Mouse (Mus musculus): ENCODE results near the gene Cacng8. TPM values are rescaled to one million over a fixed set of nuclear protein-coding genes. Genes with fewer than 3 reads are reported as not detected.

Cacng8 gene
- polyA plus RNA-seq, 1 experiment from 2014 or later, result 0.27 TPM

GRCm38 (mm10) chr7:3411160-3411941 lies 20.9 kb downstream of the Cacng8 start:
- Histone ChIP-seq H3K4me2 (replicated peaks; ENCODE audit: low read depth) (peak overlapping the region; percentile 50), H3K27me3 (replicated peaks; ENCODE audit: control insufficient read depth, insufficient read depth, low read length) (peaks cover 57% of the 10 kb centered on the region), H3K9ac (ENCODE audit: low read depth, low read length) (no peak overlapping the region), H3K36me3 (ENCODE audit: control insufficient read depth, insufficient read depth) (no peaks in the 10 kb centered on the region), H3K27ac (ENCODE audit: low read depth, low read length) (no peak overlapping the region), H3K4me3 (ENCODE audit: low read depth, low read length) (peak overlapping the region; percentile 24), H3K4me1 (replicated peaks; ENCODE audit: control insufficient read depth, insufficient read depth, low read length) (no peaks in the 10 kb centered on the region), H3K9me3 (ENCODE audit: control insufficient read depth) (no peaks in the 10 kb centered on the region)
- no peak for ATAC-seq
- TF ChIP-seq CTCF (IDR thresholded peaks at IDR 0.05; ENCODE audit: low read depth), result no peak
- WGBS, result under 1% methylated on average over 33 of the region's 33 CpGs

GRCm38 (mm10) chr7:3412036-3412435 lies 21.6 kb downstream of the Cacng8 start:
- H3K9ac ChIP-seq (ENCODE audit: low read depth, low read length), result no peak overlapping the region
- no peaks in the 10 kb centered on the region for H3K9me3 ChIP-seq (ENCODE audit: control insufficient read depth)
- peaks cover 64% of the 10 kb centered on the region for H3K27me3 ChIP-seq (replicated peaks; ENCODE audit: control insufficient read depth, insufficient read depth, low read length)
- WGBS, result 2% methylated on average over 20 of the region's 20 CpGs
- H3K27ac ChIP-seq (ENCODE audit: low read depth, low read length), result no peak overlapping the region
- no peaks in the 10 kb centered on the region for H3K36me3 ChIP-seq (ENCODE audit: control insufficient read depth, insufficient read depth)
- no peak for ATAC-seq
- peak overlapping the region; percentile 50 for H3K4me2 ChIP-seq (replicated peaks; ENCODE audit: low read depth)
- peak; percentile 37 for TF ChIP-seq CTCF (IDR thresholded peaks at IDR 0.05; ENCODE audit: low read depth)
- peak overlapping the region; percentile 24; the same call in 1 of the 2 replicates for H3K4me3 ChIP-seq (ENCODE audit: low read depth, low read length)
- no peaks in the 10 kb centered on the region for H3K4me1 ChIP-seq (replicated peaks; ENCODE audit: control insufficient read depth, insufficient read depth, low read length)

GRCm38 (mm10) chr7:3414888-3415287 lies 24.4 kb downstream of the Cacng8 start:
- TF ChIP-seq CTCF (IDR thresholded peaks at IDR 0.05; ENCODE audit: low read depth), result no peak
- H3K4me1 ChIP-seq (replicated peaks; ENCODE audit: control insufficient read depth, insufficient read depth, low read length), result no peaks in the 10 kb centered on the region
- under 1% methylated on average over 42 of the region's 47 CpGs for WGBS
- no peak for ATAC-seq
- no peak overlapping the region for H3K27ac ChIP-seq (ENCODE audit: low read depth, low read length)
- no peaks in the 10 kb centered on the region for H3K9me3 ChIP-seq (ENCODE audit: control insufficient read depth)
- H3K36me3 ChIP-seq (ENCODE audit: control insufficient read depth, insufficient read depth), result no peaks in the 10 kb centered on the region
- H3K27me3 ChIP-seq (replicated peaks; ENCODE audit: control insufficient read depth, insufficient read depth, low read length), result peaks cover 68% of the 10 kb centered on the region
- peak overlapping the region; percentile 97 for H3K4me2 ChIP-seq (replicated peaks; ENCODE audit: low read depth)
- peak overlapping the region; percentile 55 for H3K4me3 ChIP-seq (ENCODE audit: low read depth, low read length)
- H3K9ac ChIP-seq (ENCODE audit: low read depth, low read length), result peak overlapping the region; percentile 26; the same call in 1 of the 2 replicates

- Histone ChIP-seq H3K4me3 (ENCODE audit: low read depth, low read length) (peak overlapping the region; percentile 55), H3K4me1 (replicated peaks; ENCODE audit: control insufficient read depth, insufficient read depth, low read length) (no peaks in the 10 kb centered on the region), H3K27me3 (replicated peaks; ENCODE audit: control insufficient read depth, insufficient read depth, low read length) (peaks cover 68% of the 10 kb centered on the region), H3K9me3 (ENCODE audit: control insufficient read depth) (no peaks in the 10 kb centered on the region), H3K4me2 (replicated peaks; ENCODE audit: low read depth) (peak overlapping the region; percentile 97), H3K9ac (ENCODE audit: low read depth, low read length) (peak overlapping the region; percentile 26; the same call in 1 of the 2 replicates), H3K27ac (ENCODE audit: low read depth, low read length) (no peak overlapping the region), H3K36me3 (ENCODE audit: control insufficient read depth, insufficient read depth) (no peaks in the 10 kb centered on the region)
- ATAC-seq, result 0 out of 2 replicates have a peak, but pooled peaks have one; percentile 32
- TF ChIP-seq CTCF (IDR thresholded peaks at IDR 0.05; ENCODE audit: low read depth), result no peak
- under 1% methylated on average over 50 of the region's 60 CpGs for WGBS
Observed at GRCm38 (mm10) chr7:3415378-3415777, 24.9 kb downstream of the Cacng8 start.

- Histone ChIP-seq H3K36me3 (ENCODE audit: control insufficient read depth, insufficient read depth) (no peaks in the 10 kb centered on the region), H3K4me3 (ENCODE audit: low read depth, low read length) (no peak overlapping the region), H3K27ac (ENCODE audit: low read depth, low read length) (no peak overlapping the region), H3K4me2 (replicated peaks; ENCODE audit: low read depth) (no peak overlapping the region), H3K9me3 (ENCODE audit: control insufficient read depth) (no peaks in the 10 kb centered on the region), H3K9ac (ENCODE audit: low read depth, low read length) (no peak overlapping the region), H3K27me3 (replicated peaks; ENCODE audit: control insufficient read depth, insufficient read depth, low read length) (peaks cover 53% of the 10 kb centered on the region), H3K4me1 (replicated peaks; ENCODE audit: control insufficient read depth, insufficient read depth, low read length) (no peaks in the 10 kb centered on the region)
- 46% methylated on average over 6 of the region's 6 CpGs for WGBS
- no peak for TF ChIP-seq CTCF (IDR thresholded peaks at IDR 0.05; ENCODE audit: low read depth)
- no peak for ATAC-seq
Observed at GRCm38 (mm10) chr7:3419941-3420340, 29.5 kb downstream of the Cacng8 start.

- WGBS, result 51% methylated on average over 5 of the region's 5 CpGs
- Histone ChIP-seq H3K36me3 (ENCODE audit: control insufficient read depth, insufficient read depth) (no peaks in the 10 kb centered on the region), H3K9me3 (ENCODE audit: control insufficient read depth) (no peaks in the 10 kb centered on the region), H3K9ac (ENCODE audit: low read depth, low read length) (no peak overlapping the region), H3K4me1 (replicated peaks; ENCODE audit: control insufficient read depth, insufficient read depth, low read length) (no peaks in the 10 kb centered on the region), H3K27me3 (replicated peaks; ENCODE audit: control insufficient read depth, insufficient read depth, low read length) (peaks cover 48% of the 10 kb centered on the region), H3K4me2 (replicated peaks; ENCODE audit: low read depth) (no peak overlapping the region), H3K4me3 (ENCODE audit: low read depth, low read length) (no peak overlapping the region), H3K27ac (ENCODE audit: low read depth, low read length) (no peak overlapping the region)
- TF ChIP-seq CTCF (IDR thresholded peaks at IDR 0.05; ENCODE audit: low read depth), result no peak
- ATAC-seq, result no peak
Observed at GRCm38 (mm10) chr7:3420466-3420865, 30.0 kb downstream of the Cacng8 start.

Measured in intestine, postnatal 0 days (tissue).